Mouse (Mus musculus): ENCODE data around the gene Hhip. TPM values are rescaled to one million over a fixed set of nuclear protein-coding genes. Genes with fewer than 3 reads are reported as not detected.
"Not testable (repeated sequence)": the region's sequence is repeated elsewhere in the genome, so short reads cannot be mapped to it uniquely, and the experiment has no call there.

The Hhip gene
- polyA plus RNA-seq, 1 experiment from 2014 or later, result 2.1 TPM

GRCm38 (mm10) chr8:80004421-80004820, 53.4 kb downstream of the Hhip start:
- H3K4me2 ChIP-seq (ENCODE audit: low read depth, low read length), result no peak overlapping the region
- ATAC-seq (replicated peaks; ENCODE audit: extremely low read depth, insufficient read depth, low FRiP score), result no peak
- H3K4me3 ChIP-seq (ENCODE audit: low read length), result no peak overlapping the region
- H3K36me3 ChIP-seq (ENCODE audit: control insufficient read depth, insufficient read depth), result no peaks in the 10 kb centered on the region
- no peaks in the 10 kb centered on the region for H3K9me3 ChIP-seq (replicated peaks; ENCODE audit: control insufficient read depth, low read length)
- H3K27ac ChIP-seq (ENCODE audit: low read length), result no peak overlapping the region
- no peaks in the 10 kb centered on the region for H3K27me3 ChIP-seq (ENCODE audit: control insufficient read depth, insufficient read depth, low read length)
- no peak overlapping the region for H3K9ac ChIP-seq (ENCODE audit: low read length)
- peaks cover 2% of the 10 kb centered on the region; the same call in 1 of the 2 replicates for H3K4me1 ChIP-seq (ENCODE audit: control insufficient read depth, insufficient read depth, low read length)
- 71% methylated on average over 5 of the region's 5 CpGs for WGBS

- H3K27me3 ChIP-seq (ENCODE audit: control insufficient read depth, insufficient read depth, low read length), result no peaks in the 10 kb centered on the region
- H3K4me1 ChIP-seq (ENCODE audit: control insufficient read depth, insufficient read depth, low read length), result peaks cover 2% of the 10 kb centered on the region; the same call in 1 of the 2 replicates
- H3K4me3 ChIP-seq (ENCODE audit: low read length), result no peak overlapping the region
- no peak overlapping the region for H3K27ac ChIP-seq (ENCODE audit: low read length)
- H3K9ac ChIP-seq (ENCODE audit: low read length), result no peak overlapping the region
- H3K9me3 ChIP-seq (replicated peaks; ENCODE audit: control insufficient read depth, low read length), result no peaks in the 10 kb centered on the region
- ATAC-seq (replicated peaks; ENCODE audit: extremely low read depth, insufficient read depth, low FRiP score), result no peak
- H3K36me3 ChIP-seq (ENCODE audit: control insufficient read depth, insufficient read depth), result no peaks in the 10 kb centered on the region
- WGBS, result 75% methylated on average over 5 of the region's 5 CpGs
- no peak overlapping the region for H3K4me2 ChIP-seq (ENCODE audit: low read depth, low read length)
Observed at GRCm38 (mm10) chr8:80002313-80002712, 55.5 kb downstream of the Hhip start.

- Histone ChIP-seq H3K27ac (ENCODE audit: low read length) (no peak overlapping the region), H3K4me2 (ENCODE audit: low read depth, low read length) (no peak overlapping the region), H3K9ac (ENCODE audit: low read length) (no peak overlapping the region), H3K4me3 (ENCODE audit: low read length) (no peak overlapping the region), H3K36me3 (ENCODE audit: control insufficient read depth, insufficient read depth) (no peaks in the 10 kb centered on the region), H3K9me3 (replicated peaks; ENCODE audit: control insufficient read depth, low read length) (no peaks in the 10 kb centered on the region), H3K4me1 (ENCODE audit: control insufficient read depth, insufficient read depth, low read length) (no peaks in the 10 kb centered on the region), H3K27me3 (ENCODE audit: control insufficient read depth, insufficient read depth, low read length) (no peaks in the 10 kb centered on the region)
- 58% methylated on average over 6 of the region's 6 CpGs for WGBS
- ATAC-seq (replicated peaks; ENCODE audit: extremely low read depth, insufficient read depth, low FRiP score), result no peak
Observed at GRCm38 (mm10) chr8:79995075-79995474, 62.7 kb downstream of the Hhip start.

- Histone ChIP-seq H3K27me3 (ENCODE audit: control insufficient read depth, insufficient read depth, low read length) (no peaks in the 10 kb centered on the region), H3K27ac (ENCODE audit: low read length) (no peak overlapping the region), H3K9ac (ENCODE audit: low read length) (no peak overlapping the region), H3K4me3 (ENCODE audit: low read length) (no peak overlapping the region), H3K4me1 (ENCODE audit: control insufficient read depth, insufficient read depth, low read length) (no peaks in the 10 kb centered on the region), H3K36me3 (ENCODE audit: control insufficient read depth, insufficient read depth) (no peaks in the 10 kb centered on the region), H3K9me3 (replicated peaks; ENCODE audit: control insufficient read depth, low read length) (no peaks in the 10 kb centered on the region), H3K4me2 (ENCODE audit: low read depth, low read length) (no peak overlapping the region)
- 65% methylated on average over 1 of the region's 1 CpGs for WGBS
- ATAC-seq (replicated peaks; ENCODE audit: extremely low read depth, insufficient read depth, low FRiP score), result no peak
Observed at GRCm38 (mm10) chr8:79993507-79993906, 64.3 kb downstream of the Hhip start.

GRCm38 (mm10) chr8:79992121-79992848, 65.5 kb downstream of the Hhip start:
- 65% methylated on average over 9 of the region's 9 CpGs for whole genome bisulfite sequencing
- no peaks in the 10 kb centered on the region for H3K27me3 ChIP-seq (ENCODE audit: control insufficient read depth, insufficient read depth, low read length)
- no peak for ATAC-seq (replicated peaks; ENCODE audit: extremely low read depth, insufficient read depth, low FRiP score)
- no peak overlapping the region for H3K9ac ChIP-seq (ENCODE audit: low read length)
- H3K9me3 ChIP-seq (replicated peaks; ENCODE audit: control insufficient read depth, low read length), result no peaks in the 10 kb centered on the region
- H3K4me3 ChIP-seq (ENCODE audit: low read length), result no peak overlapping the region
- no peaks in the 10 kb centered on the region for H3K4me1 ChIP-seq (ENCODE audit: control insufficient read depth, insufficient read depth, low read length)
- H3K36me3 ChIP-seq (ENCODE audit: control insufficient read depth, insufficient read depth), result no peaks in the 10 kb centered on the region
- no peak overlapping the region for H3K27ac ChIP-seq (ENCODE audit: low read length)
- H3K4me2 ChIP-seq (ENCODE audit: low read depth, low read length), result no peak overlapping the region

GRCm38 (mm10) chr8:79991420-79991819, 66.4 kb downstream of the Hhip start:
- not testable (repeated sequence) for ATAC-seq (replicated peaks; ENCODE audit: extremely low read depth, insufficient read depth, low FRiP score); H3K4me2 ChIP-seq (ENCODE audit: low read depth, low read length); H3K9me3 ChIP-seq (replicated peaks; ENCODE audit: control insufficient read depth, low read length); H3K27ac ChIP-seq (ENCODE audit: low read length); H3K4me3 ChIP-seq (ENCODE audit: low read length); H3K27me3 ChIP-seq (ENCODE audit: control insufficient read depth, insufficient read depth, low read length); H3K4me1 ChIP-seq (ENCODE audit: control insufficient read depth, insufficient read depth, low read length); H3K9ac ChIP-seq (ENCODE audit: low read length); H3K36me3 ChIP-seq (ENCODE audit: control insufficient read depth, insufficient read depth)
- 95% methylated on average over 1 of the region's 2 CpGs for WGBS

- WGBS, result 62% methylated on average over 2 of the region's 2 CpGs
- H3K27ac ChIP-seq (ENCODE audit: low read length), result no peak overlapping the region
- ATAC-seq (replicated peaks; ENCODE audit: extremely low read depth, insufficient read depth, low FRiP score), result no peak
Observed at GRCm38 (mm10) chr8:79984946-79985345, 72.9 kb downstream of the Hhip start.

GRCm38 (mm10) chr8:79982144-79982543, 75.7 kb downstream of the Hhip start:
- WGBS, result 46% methylated on average over 4 of the region's 4 CpGs
- Histone ChIP-seq H3K4me1 (ENCODE audit: control insufficient read depth, insufficient read depth, low read length) (no peaks in the 10 kb centered on the region), H3K27ac (ENCODE audit: low read length) (no peak overlapping the region), H3K36me3 (ENCODE audit: control insufficient read depth, insufficient read depth) (no peaks in the 10 kb centered on the region), H3K4me3 (ENCODE audit: low read length) (no peak overlapping the region), H3K9me3 (replicated peaks; ENCODE audit: control insufficient read depth, low read length) (no peaks in the 10 kb centered on the region), H3K27me3 (ENCODE audit: control insufficient read depth, insufficient read depth, low read length) (no peaks in the 10 kb centered on the region), H3K4me2 (ENCODE audit: low read depth, low read length) (no peak overlapping the region), H3K9ac (ENCODE audit: low read length) (no peak overlapping the region)
- no peak for ATAC-seq (replicated peaks; ENCODE audit: extremely low read depth, insufficient read depth, low FRiP score)

More at GRCm38 (mm10) chr8:79984946-79985345, 72.9 kb downstream of the Hhip start:
- H3K4me3 ChIP-seq (ENCODE audit: low read length), result no peak overlapping the region
- H3K27me3 ChIP-seq (ENCODE audit: control insufficient read depth, insufficient read depth, low read length), result no peaks in the 10 kb centered on the region
- H3K4me1 ChIP-seq (ENCODE audit: control insufficient read depth, insufficient read depth, low read length), result no peaks in the 10 kb centered on the region
- H3K9ac ChIP-seq (ENCODE audit: low read length), result no peak overlapping the region
- H3K36me3 ChIP-seq (ENCODE audit: control insufficient read depth, insufficient read depth), result no peaks in the 10 kb centered on the region
- no peaks in the 10 kb centered on the region for H3K9me3 ChIP-seq (replicated peaks; ENCODE audit: control insufficient read depth, low read length)
- H3K4me2 ChIP-seq (ENCODE audit: low read depth, low read length), result no peak overlapping the region

- Histone ChIP-seq H3K4me1 (ENCODE audit: control insufficient read depth, insufficient read depth, low read length) (no peaks in the 10 kb centered on the region), H3K27me3 (ENCODE audit: control insufficient read depth, insufficient read depth, low read length) (no peaks in the 10 kb centered on the region), H3K4me3 (ENCODE audit: low read length) (no peak overlapping the region), H3K36me3 (ENCODE audit: control insufficient read depth, insufficient read depth) (no peaks in the 10 kb centered on the region), H3K9ac (ENCODE audit: low read length) (no peak overlapping the region), H3K9me3 (replicated peaks; ENCODE audit: control insufficient read depth, low read length) (no peaks in the 10 kb centered on the region), H3K4me2 (ENCODE audit: low read depth, low read length) (no peak overlapping the region), H3K27ac (ENCODE audit: low read length) (no peak overlapping the region)
- no peak for ATAC-seq (replicated peaks; ENCODE audit: extremely low read depth, insufficient read depth, low FRiP score)
- 63% methylated on average over 6 of the region's 6 CpGs for WGBS
Observed at GRCm38 (mm10) chr8:79966159-79966558, 91.6 kb downstream of the Hhip start.

All from heart, embryonic 16.5 days (tissue).